Mouse (Mus musculus): ENCODE measurements around the gene C130026I21Rik. TPM values are rescaled to one million over a fixed set of nuclear protein-coding genes. Genes with fewer than 3 reads are reported as not detected.
"Not testable (repeated sequence)": the region's sequence is repeated elsewhere in the genome, so short reads cannot be mapped to it uniquely, and the experiment has no call there.

Gene C130026I21Rik
- polyA plus RNA-seq, 1 experiment from 2014 or later, result not detected

DNA sequence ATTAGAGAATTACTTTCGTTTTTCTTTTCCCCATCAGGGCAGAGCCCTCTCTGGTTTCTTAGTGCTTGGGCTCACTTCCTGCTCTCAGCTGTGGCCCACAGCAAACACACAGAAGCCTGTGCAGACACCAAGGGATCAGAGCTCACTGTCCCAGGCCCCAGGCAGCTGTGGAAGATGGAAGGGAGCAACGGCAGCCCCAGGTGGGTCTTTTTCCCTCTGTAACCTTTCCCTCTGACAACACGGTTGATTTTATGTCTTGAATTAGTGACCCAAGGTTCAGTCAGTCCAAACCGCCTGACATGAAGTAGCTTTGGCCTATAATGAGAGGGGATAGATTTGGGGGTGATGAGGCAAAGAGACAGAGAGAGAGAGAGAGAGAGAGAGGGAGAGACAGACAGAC is 70.8 kb downstream of the C130026I21Rik start:
- not testable (repeated sequence) for H3K4me1 ChIP-seq; H3K27ac ChIP-seq; H3K4me2 ChIP-seq; ATAC-seq (ENCODE audit: low FRiP score); H3K9ac ChIP-seq; H3K9me3 ChIP-seq; H3K4me3 ChIP-seq (replicated peaks); H3K27me3 ChIP-seq; H3K36me3 ChIP-seq (replicated peaks)
- 91% methylated on average over 3 of the region's 4 CpGs for WGBS

DNA sequence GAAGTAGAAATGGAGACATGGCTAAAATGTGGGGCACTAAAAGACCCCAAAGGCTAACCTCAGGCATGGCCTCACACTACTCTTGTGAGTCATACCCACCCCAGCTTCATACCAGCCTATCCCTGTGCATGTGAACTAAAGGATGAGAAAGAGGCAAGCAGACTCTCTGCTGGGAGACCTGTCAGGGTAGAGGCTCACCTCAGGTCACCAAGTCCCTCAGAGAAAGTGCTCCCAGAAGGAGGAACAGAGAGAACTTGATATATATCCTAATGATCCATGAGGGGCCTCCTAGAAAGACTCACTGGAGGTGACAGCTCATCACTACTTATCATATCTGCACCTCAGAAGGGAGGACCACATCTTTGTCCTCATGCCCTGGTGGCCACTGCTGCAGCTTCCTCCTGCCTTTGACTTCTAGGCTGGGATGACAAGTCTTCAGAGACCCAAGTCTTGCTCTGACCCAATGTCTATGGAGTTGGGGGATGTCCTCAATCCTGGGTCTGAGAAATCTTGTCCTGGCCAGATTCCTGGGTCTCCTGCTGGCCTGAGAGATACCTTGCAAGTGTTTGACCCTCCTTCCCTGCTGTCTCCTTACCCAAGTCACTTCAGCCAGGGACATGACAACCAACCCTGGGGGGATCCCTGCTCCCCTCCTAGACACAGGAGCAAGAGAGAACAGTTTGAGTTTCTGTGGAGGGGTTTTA is 71.6 kb downstream of the C130026I21Rik start:
- not testable (repeated sequence) for H3K4me3 ChIP-seq (replicated peaks); ATAC-seq (ENCODE audit: low FRiP score); H3K36me3 ChIP-seq (replicated peaks); H3K9me3 ChIP-seq; H3K27me3 ChIP-seq; H3K4me2 ChIP-seq; H3K4me1 ChIP-seq; H3K27ac ChIP-seq; H3K9ac ChIP-seq

DNA sequence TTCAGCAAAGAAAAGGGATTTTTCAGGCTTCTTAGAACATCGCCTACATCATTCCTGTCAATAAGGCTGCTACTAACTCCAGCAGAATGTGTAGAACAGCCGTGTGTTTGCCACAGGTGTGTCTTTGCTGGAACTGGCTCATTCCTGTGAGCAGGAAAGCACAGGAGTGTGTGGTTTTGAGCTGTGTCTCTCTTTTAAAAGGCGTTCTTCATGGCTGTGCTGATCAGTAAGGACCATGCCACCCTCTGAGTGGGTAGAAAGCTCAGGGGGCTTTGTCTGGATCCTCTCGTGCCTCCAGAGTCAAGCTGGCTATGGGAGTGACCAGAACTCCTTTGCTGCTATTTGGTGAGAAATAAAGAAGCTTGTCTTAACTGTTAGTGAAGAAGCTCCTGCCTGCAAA is 73.6 kb downstream of the C130026I21Rik start:
- WGBS, result 67% methylated on average over 4 of the region's 4 CpGs

DNA sequence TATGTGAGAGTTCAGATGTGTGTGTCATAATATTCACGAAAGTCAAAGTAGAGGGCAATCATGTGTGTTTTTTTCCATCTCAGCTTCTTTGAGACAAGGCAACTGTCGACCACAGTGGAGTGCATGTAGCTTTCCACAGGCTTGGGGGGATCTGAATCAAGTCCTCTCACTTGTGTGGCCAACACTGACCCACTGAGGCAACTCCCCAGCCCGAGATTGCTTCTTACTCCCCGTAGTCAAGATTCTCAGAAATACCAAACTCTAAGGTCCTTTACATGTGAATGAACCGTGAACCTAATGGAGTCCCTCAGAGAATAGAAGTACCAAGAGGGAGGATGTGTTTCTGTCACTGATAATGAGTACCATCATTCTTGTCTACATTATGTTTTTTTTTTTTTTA is 76.6 kb downstream of the C130026I21Rik start:
- 79% methylated on average over 5 of the region's 5 CpGs for WGBS
- not testable (repeated sequence) for H3K36me3 ChIP-seq (replicated peaks); H3K9me3 ChIP-seq; H3K9ac ChIP-seq; H3K4me1 ChIP-seq; H3K27me3 ChIP-seq; ATAC-seq (ENCODE audit: low FRiP score); H3K27ac ChIP-seq; H3K4me2 ChIP-seq; H3K4me3 ChIP-seq (replicated peaks)

More for the DNA sequence above, 73.6 kb downstream of the C130026I21Rik start:
- H3K4me1 ChIP-seq; H3K27ac ChIP-seq; H3K4me2 ChIP-seq; ATAC-seq (ENCODE audit: low FRiP score); H3K9me3 ChIP-seq; H3K27me3 ChIP-seq; H3K36me3 ChIP-seq (replicated peaks); H3K4me3 ChIP-seq (replicated peaks); H3K9ac ChIP-seq: not testable (repeated sequence)

DNA sequence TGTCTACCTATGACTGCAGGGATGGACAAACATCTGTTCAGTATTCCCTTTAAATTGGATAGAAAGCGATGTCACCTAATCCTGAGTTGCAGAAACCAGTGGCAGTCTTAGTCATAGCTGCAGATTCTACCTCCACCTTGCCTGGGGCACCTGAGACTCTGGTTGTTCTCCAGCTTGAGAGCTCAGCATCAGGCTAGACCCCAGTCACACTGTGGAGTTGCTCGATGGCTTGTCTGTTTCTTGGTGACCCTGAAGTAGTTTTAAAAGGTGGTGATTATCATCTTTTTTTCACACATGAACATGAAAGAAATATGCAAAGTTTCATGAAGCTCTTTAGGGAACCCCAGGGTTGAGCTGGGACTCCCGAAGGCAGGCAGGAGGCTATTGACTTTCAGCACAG is 88.4 kb downstream of the C130026I21Rik start:
- not testable (repeated sequence) for H3K9me3 ChIP-seq; H3K4me3 ChIP-seq (replicated peaks); H3K4me2 ChIP-seq; H3K4me1 ChIP-seq; H3K27me3 ChIP-seq; ATAC-seq (ENCODE audit: low FRiP score); H3K27ac ChIP-seq; H3K9ac ChIP-seq; H3K36me3 ChIP-seq (replicated peaks)
- WGBS, result 87% methylated on average over 2 of the region's 3 CpGs

DNA sequence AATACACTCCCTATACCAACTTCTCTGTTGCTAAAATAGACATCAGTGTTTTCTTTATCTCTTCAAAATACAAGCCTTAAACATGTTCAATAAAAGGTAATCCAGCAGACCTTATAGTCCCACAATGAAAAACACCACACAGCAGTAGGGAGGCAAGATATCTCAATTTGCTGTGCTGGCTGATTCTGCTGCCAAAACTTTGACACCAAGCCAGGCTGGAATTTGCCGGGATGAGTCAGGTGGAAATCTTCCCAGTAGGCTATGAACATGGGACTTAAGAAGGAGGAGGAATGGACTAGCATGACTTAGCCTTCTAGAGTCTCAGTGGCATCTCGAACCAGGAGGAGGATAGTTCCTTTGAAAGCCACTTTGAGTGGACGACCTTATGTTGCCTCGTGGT is 91.4 kb downstream of the C130026I21Rik start:
- H3K36me3 ChIP-seq (replicated peaks); H3K9ac ChIP-seq; H3K4me1 ChIP-seq; H3K27ac ChIP-seq; H3K4me2 ChIP-seq; H3K4me3 ChIP-seq (replicated peaks); ATAC-seq (ENCODE audit: low FRiP score); H3K9me3 ChIP-seq; H3K27me3 ChIP-seq: not testable (repeated sequence)
- WGBS, result 80% methylated on average over 4 of the region's 4 CpGs

DNA sequence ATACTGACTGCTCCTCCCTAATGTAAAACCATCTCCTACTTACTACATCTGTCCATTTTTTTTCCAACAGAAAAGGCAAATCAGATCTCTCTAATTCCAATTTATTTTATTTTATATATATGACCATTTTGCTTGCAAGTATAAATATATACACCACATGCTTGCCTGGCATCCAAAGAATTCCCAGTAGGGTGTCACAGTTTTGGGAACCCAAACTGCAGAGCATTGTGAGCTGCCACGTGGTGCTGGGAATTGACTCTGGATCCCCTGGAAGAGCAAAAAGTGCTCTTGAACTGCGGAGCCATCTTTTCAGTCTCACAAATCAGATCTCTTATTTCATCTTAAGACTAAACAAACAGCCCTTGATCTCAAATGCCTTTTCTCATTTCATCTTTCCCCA is 107.5 kb downstream of the C130026I21Rik start:
- not testable (repeated sequence) for H3K9me3 ChIP-seq; H3K4me1 ChIP-seq; H3K4me2 ChIP-seq; H3K27me3 ChIP-seq; H3K27ac ChIP-seq; ATAC-seq (ENCODE audit: low FRiP score); H3K4me3 ChIP-seq (replicated peaks); H3K36me3 ChIP-seq (replicated peaks); H3K9ac ChIP-seq
- WGBS, result 60% methylated on average over 2 of the region's 2 CpGs

DNA sequence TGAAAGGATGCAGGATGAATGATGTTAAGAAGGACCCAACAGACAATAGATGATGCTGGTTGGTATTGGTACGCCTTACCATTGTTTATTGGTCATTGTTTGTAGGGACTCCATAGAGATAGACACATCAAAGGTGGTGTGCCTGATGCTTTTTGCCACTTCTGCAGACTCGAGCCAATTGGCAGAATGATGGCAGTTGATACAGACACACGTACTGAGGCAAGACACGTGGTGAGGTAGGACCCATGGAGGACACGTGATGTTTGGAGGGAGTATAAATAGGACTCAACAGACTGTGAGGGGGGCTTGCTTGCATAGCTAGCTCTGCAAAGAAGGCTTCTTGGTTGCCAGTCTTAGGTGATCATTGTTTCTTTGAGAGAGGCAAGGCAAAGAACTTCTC is 115.2 kb downstream of the C130026I21Rik start:
- H3K27me3 ChIP-seq; H3K4me1 ChIP-seq; H3K27ac ChIP-seq; H3K4me3 ChIP-seq (replicated peaks); H3K36me3 ChIP-seq (replicated peaks); H3K9me3 ChIP-seq; H3K4me2 ChIP-seq; ATAC-seq (ENCODE audit: low FRiP score); H3K9ac ChIP-seq: not testable (repeated sequence)
- 85% methylated on average over 4 of the region's 5 CpGs for WGBS

DNA sequence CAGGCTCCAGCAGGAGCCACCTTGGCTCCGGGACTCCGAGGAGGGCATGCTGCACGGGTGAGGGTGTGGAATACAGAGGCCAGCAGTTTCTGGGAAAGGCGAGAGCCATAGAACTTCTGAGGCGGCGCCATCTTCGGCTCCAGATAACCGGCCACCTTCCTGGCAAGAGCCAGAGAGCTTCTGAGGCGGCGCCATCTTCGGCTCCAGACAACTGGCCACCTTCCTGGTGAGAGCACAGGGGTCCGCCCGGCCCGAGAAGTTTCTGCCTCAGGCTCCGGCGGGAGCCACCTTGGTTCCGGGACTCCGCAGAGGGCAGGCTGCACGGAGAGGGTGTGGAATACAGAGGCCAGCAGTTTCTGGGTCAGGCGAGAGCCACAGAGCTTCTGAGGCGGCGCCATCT is 136.7 kb downstream of the C130026I21Rik start:
- H3K27ac ChIP-seq; H3K9ac ChIP-seq; ATAC-seq (ENCODE audit: low FRiP score); H3K9me3 ChIP-seq; H3K4me3 ChIP-seq (replicated peaks); H3K36me3 ChIP-seq (replicated peaks); H3K4me1 ChIP-seq; H3K4me2 ChIP-seq; H3K27me3 ChIP-seq: not testable (repeated sequence)
- WGBS, result 88% methylated on average over 22 of the region's 22 CpGs

DNA sequence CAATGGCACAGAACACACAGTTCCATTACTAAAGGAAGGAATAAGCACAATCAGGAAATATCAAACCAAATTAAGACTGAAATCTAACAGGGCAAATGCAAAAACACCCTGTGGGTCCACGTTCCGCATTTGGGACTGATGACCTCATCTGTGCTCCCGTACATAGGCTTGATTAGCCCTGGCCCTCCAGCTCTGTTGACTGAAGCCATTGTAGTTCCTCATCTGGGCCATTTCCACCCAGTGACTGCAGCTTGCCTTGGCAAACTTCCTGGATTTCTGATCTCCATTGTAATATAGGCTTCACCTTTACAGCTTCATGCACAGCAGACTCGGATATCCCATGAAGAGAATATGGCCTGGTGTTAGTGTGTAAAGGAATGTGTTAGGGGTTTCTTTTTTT is 148.5 kb downstream of the C130026I21Rik start:
- H3K4me2 ChIP-seq; H3K9ac ChIP-seq; H3K27ac ChIP-seq; H3K27me3 ChIP-seq; H3K4me1 ChIP-seq; ATAC-seq (ENCODE audit: low FRiP score); H3K4me3 ChIP-seq (replicated peaks); H3K36me3 ChIP-seq (replicated peaks); H3K9me3 ChIP-seq: not testable (repeated sequence)
- 92% methylated on average over 4 of the region's 4 CpGs for WGBS

DNA sequence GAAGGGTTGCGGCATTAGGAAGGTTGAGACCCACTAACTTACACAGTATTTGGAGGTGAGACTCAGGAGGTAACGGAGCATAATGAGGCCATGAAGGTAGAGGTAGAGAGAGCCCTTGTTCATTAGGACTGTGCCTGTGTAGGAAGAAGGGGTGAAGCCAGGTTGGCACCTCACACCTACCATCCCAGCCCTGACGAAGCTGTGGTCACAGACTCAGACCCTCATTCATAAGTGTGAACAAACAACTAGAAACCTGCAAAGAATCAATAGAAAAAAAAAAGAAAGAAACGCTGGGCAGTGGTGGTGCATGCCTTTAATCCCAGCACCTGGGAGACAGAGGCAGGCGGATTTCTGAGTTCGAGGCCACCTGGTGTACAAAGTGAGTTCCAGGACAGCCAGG is 152.0 kb downstream of the C130026I21Rik start:
- 83% methylated on average over 5 of the region's 6 CpGs for WGBS

DNA sequence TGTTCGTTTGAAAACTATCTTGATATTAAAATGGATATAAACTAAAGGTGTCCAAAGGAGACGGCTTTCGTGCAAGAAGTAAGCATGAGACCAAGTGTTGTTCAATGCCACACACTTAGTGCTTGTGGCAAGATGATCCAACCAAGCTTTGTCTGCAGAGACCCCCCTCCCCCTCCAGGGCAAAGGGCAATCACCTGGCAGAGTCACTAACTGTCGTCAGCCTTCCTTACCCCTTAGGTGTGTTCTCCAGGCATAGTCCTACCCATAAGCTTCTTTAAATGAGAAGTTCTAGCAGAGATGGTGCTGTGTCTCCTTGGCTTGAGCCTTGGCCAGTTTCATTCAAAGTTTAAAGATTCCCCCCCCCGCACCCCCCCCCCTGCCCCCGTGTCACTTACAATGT is 152.8 kb downstream of the C130026I21Rik start:
- ATAC-seq (ENCODE audit: low FRiP score); H3K4me3 ChIP-seq (replicated peaks); H3K4me1 ChIP-seq; H3K9me3 ChIP-seq; H3K27ac ChIP-seq; H3K36me3 ChIP-seq (replicated peaks); H3K9ac ChIP-seq; H3K4me2 ChIP-seq; H3K27me3 ChIP-seq: not testable (repeated sequence)
- WGBS, result 72% methylated on average over 4 of the region's 6 CpGs

More for the DNA sequence above, 152.0 kb downstream of the C130026I21Rik start:
- not testable (repeated sequence) for H3K4me1 ChIP-seq; H3K4me3 ChIP-seq (replicated peaks); H3K27me3 ChIP-seq; H3K36me3 ChIP-seq (replicated peaks); H3K27ac ChIP-seq; H3K9me3 ChIP-seq; H3K4me2 ChIP-seq; H3K9ac ChIP-seq; ATAC-seq (ENCODE audit: low FRiP score)

DNA sequence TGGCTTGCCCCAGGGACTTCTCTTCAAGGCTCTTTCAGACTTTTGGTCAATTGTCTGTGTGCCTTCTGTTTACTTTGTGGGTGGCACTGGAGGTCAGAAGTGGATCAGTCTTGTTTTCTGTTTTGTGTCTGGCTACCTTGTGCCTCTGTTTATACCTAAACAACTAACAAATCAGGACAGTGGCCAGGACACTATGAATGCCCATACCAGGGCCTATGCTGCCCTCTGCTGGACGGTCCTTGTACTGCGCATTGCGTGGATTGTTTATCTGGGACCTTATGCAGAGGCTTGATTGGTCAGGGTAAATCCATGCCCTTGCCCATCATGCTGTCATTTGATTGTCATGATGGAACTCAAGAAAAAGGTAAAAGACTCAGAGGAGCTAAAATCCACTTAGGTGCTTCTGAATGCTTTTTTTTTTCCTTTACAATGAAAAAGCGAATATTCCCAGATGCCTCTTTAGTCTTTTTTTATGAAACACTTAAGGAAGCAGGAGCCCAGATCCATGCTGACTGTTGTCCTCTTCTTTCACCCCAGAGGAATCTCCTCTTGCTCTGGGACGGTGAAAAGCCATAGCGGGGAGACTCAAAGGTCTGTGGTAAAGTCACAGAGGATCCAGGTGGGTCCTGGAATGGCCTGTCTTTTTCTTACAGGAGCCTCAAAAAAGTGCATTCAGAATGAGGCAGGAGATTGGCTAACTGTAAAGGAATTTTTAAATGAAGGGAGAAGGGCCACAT is 155.5 kb downstream of the C130026I21Rik start:
- not testable (repeated sequence) for H3K4me3 ChIP-seq (replicated peaks); H3K4me1 ChIP-seq; H3K27me3 ChIP-seq; ATAC-seq (ENCODE audit: low FRiP score); H3K9ac ChIP-seq; H3K27ac ChIP-seq; H3K4me2 ChIP-seq; H3K9me3 ChIP-seq; H3K36me3 ChIP-seq (replicated peaks)
- 55% methylated on average over 6 of the region's 6 CpGs for WGBS
